Mouse (Mus musculus): ENCODE results near the gene Wfdc5.

DNA sequence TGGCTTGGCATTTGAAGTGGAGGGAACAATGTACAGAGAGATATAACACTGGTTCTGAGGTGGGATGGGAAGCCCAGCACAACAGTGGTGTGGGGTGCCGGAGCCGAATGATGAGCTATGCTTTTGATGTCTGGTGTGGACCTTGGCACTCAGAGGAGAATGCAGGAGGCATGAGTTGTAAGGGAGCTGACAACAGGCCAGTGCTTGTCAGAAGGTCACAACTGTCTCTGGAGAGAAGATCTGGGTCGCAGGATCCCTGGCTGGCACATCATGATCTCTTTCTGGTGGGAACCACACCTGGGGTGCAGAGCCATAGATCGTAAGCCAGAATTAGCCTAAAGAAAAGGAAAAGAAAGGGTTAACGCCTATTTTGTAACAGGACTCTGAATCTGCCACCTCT is 4.7 kb downstream of the Wfdc5 start:
- TF ChIP-seq CTCF (IDR thresholded peaks at IDR 0.05; ENCODE audit: extremely low read depth, insufficient read depth, low read length) (no peak), POLR2A (IDR thresholded peaks at IDR 0.05; ENCODE audit: extremely low read depth, insufficient read depth, low read length) (no peak)
